Mouse (Mus musculus) thymus, postnatal 4 days (tissue): ENCODE data around the gene 1700024B05Rik.
"Not testable (repeated sequence)": the region's sequence is repeated elsewhere in the genome, so short reads cannot be mapped to it uniquely, and the experiment has no call there.

ENCODE experiments used
- DNase-seq: peaks from one replicate; pipeline ENCODE4 v3.0.0; 2021

1700024B05Rik gene

DNA sequence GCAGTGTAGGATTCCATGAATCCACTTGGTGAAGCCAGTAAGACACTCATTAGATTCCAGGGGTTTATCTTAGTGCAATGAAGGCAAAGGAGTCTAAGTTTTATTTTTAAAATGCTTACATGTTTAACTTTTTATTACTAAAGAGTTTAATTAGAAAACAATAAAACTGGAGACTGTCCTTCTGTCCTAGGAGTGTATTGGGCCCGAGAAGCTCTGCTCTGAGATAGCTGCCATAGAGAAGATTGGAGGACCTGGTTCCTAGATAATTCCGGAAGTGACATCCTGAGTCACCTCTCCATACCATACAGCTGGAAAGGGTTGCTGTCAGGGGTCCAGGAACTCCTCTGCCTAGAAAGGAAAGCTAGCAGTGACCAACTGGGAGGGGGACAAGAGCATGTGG, at the start of gene 1700024B05Rik:
TSS of gene 1700024B05Rik (plus strand) at position 301 of the 400 bp plus-strand sequence.
- DNase-seq = not testable (repeated sequence)

DNA sequence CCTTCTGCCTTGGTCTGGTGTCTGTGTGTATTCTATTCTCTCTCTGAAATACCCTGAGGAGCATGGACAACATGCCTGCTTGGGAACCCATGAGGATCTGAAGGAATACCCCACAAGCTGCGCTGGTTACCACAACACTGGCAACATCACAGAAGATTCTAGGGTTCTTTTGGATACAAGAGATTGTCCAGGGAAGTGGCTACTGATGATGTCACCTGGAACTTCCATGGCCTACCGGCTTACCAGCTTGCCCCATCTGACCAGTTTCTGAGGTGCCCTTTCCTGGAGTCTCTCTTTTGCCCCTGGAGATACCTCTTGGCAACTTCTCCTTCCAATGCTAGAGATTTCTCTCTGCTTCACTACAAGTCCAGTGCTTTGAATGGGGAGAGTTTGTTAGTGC, 36.6 kb upstream of the 1700024B05Rik start, which contains the start of gene Gm7980:
TSS of gene Gm7980 (minus strand) at position 101 of the 400 bp plus-strand sequence.
- not testable (repeated sequence) for DNase-seq

- not testable (repeated sequence) for DNase-seq
These were observed 19.1 kb upstream of the 1700024B05Rik start, which contains the start of gene 1700049E17Rik1 for GRCm38 (mm10) chr14:41924649-41925048. 1700049E17Rik1 (plus strand) TSS chr14:41924949.

GRCm38 (mm10) chr14:41964095-41964494, 20.3 kb downstream of the 1700024B05Rik start:
- DNase-seq = not testable (repeated sequence)

GRCm38 (mm10) chr14:41967827-41968226, 24.0 kb downstream of the 1700024B05Rik start, which contains the start of gene Gm6401:
Gm6401 (minus strand) TSS chr14:41967927.
- not testable (repeated sequence) for DNase-seq

DNA sequence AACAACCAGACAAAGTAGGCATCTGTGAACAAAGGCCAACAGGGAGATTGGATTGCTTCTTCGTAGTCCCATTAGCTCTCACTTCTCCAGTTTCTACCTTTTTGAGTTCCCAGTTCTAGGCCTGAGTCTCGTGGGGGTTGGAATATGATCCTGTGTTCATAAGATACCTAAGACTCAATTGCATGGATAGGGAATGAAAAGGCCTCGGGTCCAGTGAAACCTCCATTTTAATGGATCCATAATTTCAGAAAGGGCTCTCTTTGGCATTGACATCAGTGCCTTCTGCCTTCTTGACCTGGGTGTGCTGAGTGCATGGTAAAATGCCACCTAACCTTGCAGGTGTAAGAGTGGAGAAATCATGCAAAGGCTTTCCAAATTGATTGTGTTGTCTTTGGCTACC, 24.8 kb downstream of the 1700024B05Rik start:
- not testable (repeated sequence) for DNase-seq

DNA sequence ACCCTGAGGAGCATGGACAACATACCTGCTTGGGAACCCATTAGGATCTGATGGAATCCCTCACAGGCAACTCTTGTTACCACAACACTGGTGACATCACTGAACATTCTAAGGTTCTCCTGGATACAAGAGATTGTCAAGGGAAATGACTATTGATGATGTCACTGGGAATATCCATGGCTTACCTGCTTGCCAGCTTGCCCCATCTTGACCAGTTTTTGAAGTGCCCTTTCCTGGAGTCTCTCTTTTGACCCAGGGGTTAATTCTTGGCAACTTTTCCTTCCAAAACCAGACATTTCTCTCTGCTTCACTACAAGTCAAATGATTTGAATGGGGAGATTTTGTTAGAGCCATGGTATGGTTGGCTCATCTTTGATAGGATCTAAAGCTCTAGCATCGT, 39.4 kb downstream of the 1700024B05Rik start, which contains the start of gene Gm3543:
TSS of gene Gm3543 (minus strand) at position 101 of the 400 bp plus-strand sequence.
- not testable (repeated sequence) for DNase-seq
